Mouse (Mus musculus) lung, postnatal 36 days (tissue): ENCODE data around the gene Zfp865.

ENCODE experiments used
- DNase-seq: peaks from one replicate; pipeline ENCODE4 v3.0.0; 2022; ENCODE audit warnings: mixed read lengths

Zfp865 gene

DNA sequence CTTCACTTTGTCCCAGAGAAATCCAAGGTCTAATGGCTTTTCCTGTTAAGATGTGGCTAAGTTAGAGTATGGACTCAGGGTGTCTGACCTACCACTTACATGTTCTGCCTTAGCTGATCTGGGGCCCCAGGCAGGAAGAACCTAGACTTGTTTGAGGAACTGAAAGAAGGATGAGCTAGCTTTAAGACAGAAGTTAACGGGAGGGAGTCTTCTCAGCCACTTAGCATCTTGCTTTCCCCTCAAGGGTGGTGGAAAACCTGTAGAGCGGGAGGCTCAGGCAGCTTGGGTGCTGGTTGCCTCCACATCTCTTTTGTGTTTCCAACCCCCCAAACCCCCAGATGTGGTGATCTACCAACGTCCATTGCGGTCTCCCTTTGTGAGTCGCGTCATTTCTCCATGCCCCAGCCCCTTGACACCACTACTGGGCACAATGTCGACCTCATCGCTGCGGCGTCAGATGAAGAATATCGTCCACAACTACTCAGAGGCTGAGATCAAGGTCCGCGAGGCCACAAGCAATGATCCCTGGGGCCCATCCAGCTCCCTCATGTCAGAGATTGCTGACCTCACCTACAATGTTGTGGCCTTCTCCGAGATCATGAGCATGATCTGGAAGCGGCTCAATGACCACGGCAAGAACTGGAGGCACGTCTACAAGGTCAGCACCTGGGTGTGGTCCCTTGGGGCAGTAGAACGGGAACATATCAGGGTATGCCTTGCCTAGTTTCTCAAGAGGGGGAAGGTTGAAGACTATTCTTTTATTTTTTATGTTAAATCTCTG lies 63.3 kb downstream of the Zfp865 start:
- peak; percentile 48 for DNase-seq

DNA sequence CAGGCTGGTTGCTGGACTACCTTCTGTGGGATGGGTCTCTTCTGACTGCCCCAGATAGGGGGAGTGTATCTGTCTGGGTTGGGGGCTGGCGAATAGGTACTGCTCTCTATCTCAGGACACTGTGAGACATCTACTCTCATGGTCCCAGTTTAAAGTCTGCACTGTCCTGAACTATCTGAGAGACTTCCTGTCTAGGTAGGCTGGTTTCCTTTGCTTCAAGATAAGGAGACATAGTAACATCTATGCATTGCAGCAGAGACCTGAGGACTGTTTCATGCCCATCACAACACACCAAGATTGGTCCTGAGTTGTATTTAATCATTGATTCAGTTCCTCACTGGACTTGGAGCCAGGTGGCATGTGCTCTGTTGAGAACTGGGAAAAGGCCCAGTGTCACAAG lies 65.3 kb downstream of the Zfp865 start:
- no peak for DNase-seq
